Mouse (Mus musculus): ENCODE results near the gene Aldh6a1. TPM values are rescaled to one million over a fixed set of nuclear protein-coding genes. Genes with fewer than 3 reads are reported as not detected.

Gene Aldh6a1
- 10 to 100 TPM; 55.6 to 61.6 (median 58.2) TPM for total RNA-seq (2022)

GRCm38 (mm10) chr12:84450718-84451646 is at the start of gene Aldh6a1, which contains the start of gene Lin52:
Gene Aldh6a1 (minus strand): TSS chr12:84451004.
Gene Lin52 (plus strand): TSS chr12:84451422.
- peak; percentile 97 to 99 for DNase-seq (ENCODE audit: low spot score in 2 of 2)

GRCm38 (mm10) chr12:84496795-84497194 is 46.0 kb upstream of the Aldh6a1 start:
- no peak for DNase-seq (ENCODE audit: low spot score in 2 of 2)

GRCm38 (mm10) chr12:84487324-84488056 is 36.7 kb upstream of the Aldh6a1 start:
- DNase-seq (ENCODE audit: low spot score in 2 of 2), result peak in 1 of 2 experiments; percentile 11

- no peak for DNase-seq (ENCODE audit: low spot score in 2 of 2)
Observed at GRCm38 (mm10) chr12:84482778-84483585, 32.2 kb upstream of the Aldh6a1 start.

GRCm38 (mm10) chr12:84481251-84481650 is 30.4 kb upstream of the Aldh6a1 start:
- no peak for DNase-seq (ENCODE audit: low spot score in 2 of 2)

GRCm38 (mm10) chr12:84478937-84479336 is 28.1 kb upstream of the Aldh6a1 start:
- no peak for DNase-seq (ENCODE audit: low spot score in 2 of 2)

GRCm38 (mm10) chr12:84468701-84469100 is 17.9 kb upstream of the Aldh6a1 start:
- no peak for DNase-seq (ENCODE audit: low spot score in 2 of 2)

GRCm38 (mm10) chr12:84462856-84463255 is 12.1 kb upstream of the Aldh6a1 start:
- no peak for DNase-seq (ENCODE audit: low spot score in 2 of 2)

GRCm38 (mm10) chr12:84461416-84461815 is 10.6 kb upstream of the Aldh6a1 start:
- no peak for DNase-seq (ENCODE audit: low spot score in 2 of 2)

- no peak for DNase-seq (ENCODE audit: low spot score in 2 of 2)
Observed at GRCm38 (mm10) chr12:84459845-84460244, 9.0 kb upstream of the Aldh6a1 start.

GRCm38 (mm10) chr12:84456911-84457310 is 6.1 kb upstream of the Aldh6a1 start:
- no peak for DNase-seq (ENCODE audit: low spot score in 2 of 2)

GRCm38 (mm10) chr12:84451801-84452200 is 997 bp upstream of the Aldh6a1 start:
- DNase-seq (ENCODE audit: low spot score in 2 of 2), result peak in 1 of 2 experiments; percentile 8

GRCm38 (mm10) chr12:84450351-84450717 is 470 bp downstream of the Aldh6a1 start:
- DNase-seq (ENCODE audit: low spot score in 2 of 2), result peak in 1 of 2 experiments; percentile 25

GRCm38 (mm10) chr12:84449887-84450286 is 917 bp downstream of the Aldh6a1 start:
- no peak for DNase-seq (ENCODE audit: low spot score in 2 of 2)

- DNase-seq (ENCODE audit: low spot score in 2 of 2), result no peak
Observed at GRCm38 (mm10) chr12:84448181-84448580, 2.6 kb downstream of the Aldh6a1 start.

- DNase-seq (ENCODE audit: low spot score in 2 of 2), result no peak
Observed at GRCm38 (mm10) chr12:84447386-84447785, 3.4 kb downstream of the Aldh6a1 start.

GRCm38 (mm10) chr12:84442526-84442925 is 8.3 kb downstream of the Aldh6a1 start:
- no peak for DNase-seq (ENCODE audit: low spot score in 2 of 2)

- no peak for DNase-seq (ENCODE audit: low spot score in 2 of 2)
Observed at GRCm38 (mm10) chr12:84438697-84439096, 12.1 kb downstream of the Aldh6a1 start.

GRCm38 (mm10) chr12:84429825-84430224 is 21.0 kb downstream of the Aldh6a1 start:
- DNase-seq (ENCODE audit: low spot score in 2 of 2), result no peak

- DNase-seq (ENCODE audit: low spot score in 2 of 2), result no peak
Observed at GRCm38 (mm10) chr12:84423990-84424389, 26.8 kb downstream of the Aldh6a1 start.

- DNase-seq (ENCODE audit: low spot score in 2 of 2), result no peak
Observed at GRCm38 (mm10) chr12:84417605-84417922, 33.2 kb downstream of the Aldh6a1 start.
